Mouse (Mus musculus) thymus, adult 2 months (tissue): ENCODE measurements around the gene Gm10271.

Experiments used
- CTCF ChIP-seq: fragments of 200-500 bp; IDR thresholded peaks from 2 replicates; pipeline ENCODE4 v1.5.1; 2012; ENCODE audit warnings: mild to moderate bottlenecking, control low read depth, low read length, moderate library complexity, borderline replicate concordance; ENCODE audit not compliant: control insufficient read depth, poor library complexity, insufficient read depth; ENCODE audit errors: extremely low read depth
- POLR2A ChIP-seq: fragments of 200-500 bp; IDR thresholded peaks from 2 replicates; pipeline ENCODE4 v1.6.1; 2012; ENCODE audit warnings: mild to moderate bottlenecking, low read length, control low read depth, moderate library complexity; ENCODE audit not compliant: control insufficient read depth, poor library complexity, insufficient read depth; ENCODE audit errors: extremely low read depth

GRCm38 (mm10) chr10:116916581-116916980 is 55.8 kb downstream of the Gm10271 start:
- TF ChIP-seq CTCF (no peak), POLR2A (peak; percentile 46; the same call in 1 of the 2 replicates)
